Mouse (Mus musculus): ENCODE data around the gene Shroom1. TPM values are rescaled to one million over a fixed set of nuclear protein-coding genes. Genes with fewer than 3 reads are reported as not detected.

Shroom1 gene
- polyA plus RNA-seq, 1 experiment from 2014 or later: 1.3 TPM

- Histone ChIP-seq H3K4me2 (replicated peaks; ENCODE audit: low read depth) (no peak overlapping the region), H3K4me1 (replicated peaks; ENCODE audit: control insufficient read depth, insufficient read depth) (no peaks in the 10 kb centered on the region), H3K4me3 (ENCODE audit: low read depth, low read length) (no peak overlapping the region), H3K9me3 (ENCODE audit: control insufficient read depth, low read length) (no peaks in the 10 kb centered on the region), H3K27me3 (ENCODE audit: control insufficient read depth, insufficient read depth, low read length) (no peaks in the 10 kb centered on the region), H3K9ac (ENCODE audit: low read length) (no peak overlapping the region), H3K36me3 (ENCODE audit: control insufficient read depth, insufficient read depth, low read length) (no peaks in the 10 kb centered on the region), H3K27ac (replicated peaks) (no peak overlapping the region)
- ATAC-seq (ENCODE audit: low FRiP score, low TSS enrichment): no peak
- DNase-seq (ENCODE audit: low spot score): no peak
- no peak for TF ChIP-seq EP300 (optimal IDR thresholded peaks at IDR 0.05)
- TF ChIP-seq CTCF (IDR thresholded peaks at IDR 0.05; ENCODE audit: low read depth): no peak
- 87% methylated on average over 8 of the region's 8 CpGs for WGBS
Measured at GRCm38 (mm10) chr11:53504376-53504775, 47.4 kb downstream of the Shroom1 start.

GRCm38 (mm10) chr11:53505026-53505663, 48.1 kb downstream of the Shroom1 start:
- TF ChIP-seq CTCF (IDR thresholded peaks at IDR 0.05; ENCODE audit: low read depth) (no peak), EP300 (optimal IDR thresholded peaks at IDR 0.05) (no peak)
- H3K9me3 ChIP-seq (ENCODE audit: control insufficient read depth, low read length): no peaks in the 10 kb centered on the region
- no peak for ATAC-seq (ENCODE audit: low FRiP score, low TSS enrichment)
- no peak overlapping the region for H3K27ac ChIP-seq (replicated peaks)
- no peaks in the 10 kb centered on the region for H3K4me1 ChIP-seq (replicated peaks; ENCODE audit: control insufficient read depth, insufficient read depth)
- DNase-seq (ENCODE audit: low spot score): no peak
- no peak overlapping the region for H3K4me2 ChIP-seq (replicated peaks; ENCODE audit: low read depth)
- 66% methylated on average over 5 of the region's 5 CpGs for WGBS
- H3K27me3 ChIP-seq (ENCODE audit: control insufficient read depth, insufficient read depth, low read length): no peaks in the 10 kb centered on the region
- H3K4me3 ChIP-seq (ENCODE audit: low read depth, low read length): no peak overlapping the region
- H3K9ac ChIP-seq (ENCODE audit: low read length): 0 out of 2 replicates have a peak overlapping the region, but pooled peaks have one; percentile 13
- H3K36me3 ChIP-seq (ENCODE audit: control insufficient read depth, insufficient read depth, low read length): no peaks in the 10 kb centered on the region

DNA sequence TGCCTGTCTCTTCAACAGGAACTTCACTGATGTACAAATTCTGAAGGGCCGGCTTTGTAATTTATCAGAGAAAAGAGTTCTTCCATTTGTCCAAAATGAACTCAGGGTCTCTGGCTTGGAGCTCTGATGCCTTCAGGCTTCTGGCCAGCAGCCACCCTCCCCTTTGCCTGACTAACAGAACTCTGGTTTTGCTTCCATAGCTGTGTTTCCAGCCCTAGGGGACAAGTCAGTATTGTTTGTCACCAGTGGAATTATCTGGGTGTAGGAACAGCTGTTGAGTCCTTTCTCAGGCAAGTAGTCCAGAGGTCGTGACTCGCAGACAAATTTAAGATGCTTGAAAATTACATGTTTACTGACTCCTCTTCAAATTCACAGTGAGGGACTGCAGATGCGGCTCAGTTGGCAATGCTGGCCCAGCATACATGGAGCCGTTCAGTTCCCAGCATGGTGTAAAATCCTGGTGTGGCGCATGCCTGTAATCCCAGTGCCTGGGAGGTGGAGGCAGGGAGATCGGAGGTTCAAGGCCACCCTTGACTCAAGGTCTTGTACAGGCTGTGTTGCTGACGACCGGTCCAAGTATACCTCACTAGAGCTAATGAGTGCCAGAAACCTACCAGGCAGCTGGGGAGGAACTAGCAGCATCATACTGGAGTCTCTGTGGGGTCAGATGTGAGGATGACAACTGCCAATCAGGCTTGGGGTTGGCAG, 50.2 kb downstream of the Shroom1 start:
- Histone ChIP-seq H3K4me3 (ENCODE audit: low read depth, low read length) (no peak overlapping the region), H3K27me3 (ENCODE audit: control insufficient read depth, insufficient read depth, low read length) (no peaks in the 10 kb centered on the region), H3K9me3 (ENCODE audit: control insufficient read depth, low read length) (no peaks in the 10 kb centered on the region), H3K4me2 (replicated peaks; ENCODE audit: low read depth) (no peak overlapping the region), H3K27ac (replicated peaks) (no peak overlapping the region), H3K4me1 (replicated peaks; ENCODE audit: control insufficient read depth, insufficient read depth) (no peaks in the 10 kb centered on the region), H3K36me3 (ENCODE audit: control insufficient read depth, insufficient read depth, low read length) (no peaks in the 10 kb centered on the region), H3K9ac (ENCODE audit: low read length) (no peak overlapping the region)
- 74% methylated on average over 9 of the region's 9 CpGs for WGBS
- DNase-seq (ENCODE audit: low spot score) (no peak), ATAC-seq (ENCODE audit: low FRiP score, low TSS enrichment) (no peak)
- TF ChIP-seq CTCF (IDR thresholded peaks at IDR 0.05; ENCODE audit: low read depth) (no peak), EP300 (optimal IDR thresholded peaks at IDR 0.05) (no peak)

DNA sequence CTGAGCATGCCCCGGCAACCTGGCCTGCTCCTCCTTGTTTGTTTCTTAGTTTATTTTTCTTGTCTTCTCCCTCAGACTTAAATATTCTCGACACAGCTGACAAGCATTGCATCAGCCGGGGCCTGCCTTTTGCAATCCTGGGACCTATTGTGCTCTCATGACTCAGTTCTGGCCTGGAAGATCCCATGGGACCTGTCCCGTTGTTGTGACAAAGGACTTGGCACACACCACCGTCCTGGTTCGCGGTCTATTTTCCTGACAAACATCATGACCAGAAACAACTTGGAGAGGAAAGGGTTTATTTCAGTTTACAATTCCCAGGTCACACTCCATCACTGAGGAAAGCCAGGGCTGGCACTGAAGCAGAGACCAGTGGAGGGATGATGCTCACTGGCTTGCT, 51.1 kb downstream of the Shroom1 start:
- no peak overlapping the region for H3K4me2 ChIP-seq (replicated peaks; ENCODE audit: low read depth)
- DNase-seq (ENCODE audit: low spot score): no peak
- 54% methylated on average over 7 of the region's 7 CpGs for WGBS

DNA sequence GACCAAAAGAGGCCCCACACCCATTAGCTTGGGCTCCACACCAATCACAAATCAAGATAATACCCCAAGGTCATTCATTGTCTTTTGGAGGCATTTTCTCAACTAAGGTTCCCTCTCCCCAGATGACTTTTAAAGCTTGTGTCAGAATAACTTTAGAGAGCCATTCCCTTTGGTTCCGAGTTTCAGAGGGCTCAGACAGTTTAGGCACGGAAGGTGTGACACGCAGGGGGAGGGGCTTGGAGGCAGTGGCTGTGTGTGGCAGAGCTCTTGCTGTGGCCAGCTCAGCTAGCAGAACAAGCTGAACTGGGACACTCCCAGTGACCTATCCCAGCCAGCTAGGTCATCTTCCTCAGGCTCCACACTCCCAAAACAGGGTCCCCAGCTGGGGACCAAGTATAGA, 51.6 kb downstream of the Shroom1 start:
- TF ChIP-seq EP300 (optimal IDR thresholded peaks at IDR 0.05): no peak
- TF ChIP-seq CTCF (IDR thresholded peaks at IDR 0.05; ENCODE audit: low read depth): no peak
- DNase-seq (ENCODE audit: low spot score): no peak
- Histone ChIP-seq H3K4me1 (replicated peaks; ENCODE audit: control insufficient read depth, insufficient read depth) (no peaks in the 10 kb centered on the region), H3K36me3 (ENCODE audit: control insufficient read depth, insufficient read depth, low read length) (no peaks in the 10 kb centered on the region), H3K27ac (replicated peaks) (no peak overlapping the region), H3K4me3 (ENCODE audit: low read depth, low read length) (no peak overlapping the region), H3K4me2 (replicated peaks; ENCODE audit: low read depth) (no peak overlapping the region), H3K27me3 (ENCODE audit: control insufficient read depth, insufficient read depth, low read length) (no peaks in the 10 kb centered on the region), H3K9me3 (ENCODE audit: control insufficient read depth, low read length) (no peaks in the 10 kb centered on the region), H3K9ac (ENCODE audit: low read length) (no peak overlapping the region)
- WGBS: 52% methylated on average over 3 of the region's 3 CpGs
- no peak for ATAC-seq (ENCODE audit: low FRiP score, low TSS enrichment)

More for the DNA sequence above, 51.1 kb downstream of the Shroom1 start:
- no peak overlapping the region for H3K27ac ChIP-seq (replicated peaks)
- H3K9me3 ChIP-seq (ENCODE audit: control insufficient read depth, low read length): no peaks in the 10 kb centered on the region
- no peaks in the 10 kb centered on the region for H3K27me3 ChIP-seq (ENCODE audit: control insufficient read depth, insufficient read depth, low read length)
- 0 out of 2 replicates have a peak, but pooled peaks have one; percentile 18 for ATAC-seq (ENCODE audit: low FRiP score, low TSS enrichment)
- H3K4me3 ChIP-seq (ENCODE audit: low read depth, low read length): no peak overlapping the region
- H3K9ac ChIP-seq (ENCODE audit: low read length): no peak overlapping the region
- H3K36me3 ChIP-seq (ENCODE audit: control insufficient read depth, insufficient read depth, low read length): no peaks in the 10 kb centered on the region
- no peaks in the 10 kb centered on the region for H3K4me1 ChIP-seq (replicated peaks; ENCODE audit: control insufficient read depth, insufficient read depth)
- TF ChIP-seq EP300 (optimal IDR thresholded peaks at IDR 0.05): no peak
- TF ChIP-seq CTCF (IDR thresholded peaks at IDR 0.05; ENCODE audit: low read depth): no peak

DNA sequence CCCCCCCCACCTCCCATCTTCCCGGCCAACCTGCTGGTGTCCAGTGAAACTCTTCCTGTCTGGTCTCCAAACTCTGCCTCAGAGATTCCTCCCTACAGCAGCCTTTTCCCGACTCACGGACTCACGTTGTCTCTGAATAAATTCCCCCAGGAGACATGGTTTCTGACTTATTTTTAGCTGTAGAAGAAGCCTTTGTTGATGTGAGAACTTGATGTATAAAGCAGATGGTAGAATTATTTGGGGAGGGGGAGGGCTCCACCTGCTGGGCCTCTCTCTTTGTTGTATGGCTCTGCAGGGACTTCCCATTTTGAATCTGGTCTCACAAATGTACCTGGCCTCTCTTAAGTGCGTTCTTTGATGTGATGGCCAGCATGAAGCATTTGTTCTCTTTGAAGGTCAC, 53.3 kb downstream of the Shroom1 start:
- no peaks in the 10 kb centered on the region for H3K27me3 ChIP-seq (ENCODE audit: control insufficient read depth, insufficient read depth, low read length)

More for the DNA sequence above, 53.3 kb downstream of the Shroom1 start:
- H3K4me1 ChIP-seq (replicated peaks; ENCODE audit: control insufficient read depth, insufficient read depth): no peaks in the 10 kb centered on the region
- H3K4me2 ChIP-seq (replicated peaks; ENCODE audit: low read depth): no peak overlapping the region
- no peak overlapping the region for H3K4me3 ChIP-seq (ENCODE audit: low read depth, low read length)
- DNase-seq (ENCODE audit: low spot score) (no peak), ATAC-seq (ENCODE audit: low FRiP score, low TSS enrichment) (no peak)
- H3K27ac ChIP-seq (replicated peaks): no peak overlapping the region
- H3K9me3 ChIP-seq (ENCODE audit: control insufficient read depth, low read length): no peaks in the 10 kb centered on the region
- H3K9ac ChIP-seq (ENCODE audit: low read length): no peak overlapping the region
- 42% methylated on average over 5 of the region's 5 CpGs for WGBS
- H3K36me3 ChIP-seq (ENCODE audit: control insufficient read depth, insufficient read depth, low read length): no peaks in the 10 kb centered on the region
- TF ChIP-seq CTCF (IDR thresholded peaks at IDR 0.05; ENCODE audit: low read depth) (no peak), EP300 (optimal IDR thresholded peaks at IDR 0.05) (no peak)
